Mouse (Mus musculus): ENCODE measurements around the gene Ddx27.

Ddx27 gene

DNA sequence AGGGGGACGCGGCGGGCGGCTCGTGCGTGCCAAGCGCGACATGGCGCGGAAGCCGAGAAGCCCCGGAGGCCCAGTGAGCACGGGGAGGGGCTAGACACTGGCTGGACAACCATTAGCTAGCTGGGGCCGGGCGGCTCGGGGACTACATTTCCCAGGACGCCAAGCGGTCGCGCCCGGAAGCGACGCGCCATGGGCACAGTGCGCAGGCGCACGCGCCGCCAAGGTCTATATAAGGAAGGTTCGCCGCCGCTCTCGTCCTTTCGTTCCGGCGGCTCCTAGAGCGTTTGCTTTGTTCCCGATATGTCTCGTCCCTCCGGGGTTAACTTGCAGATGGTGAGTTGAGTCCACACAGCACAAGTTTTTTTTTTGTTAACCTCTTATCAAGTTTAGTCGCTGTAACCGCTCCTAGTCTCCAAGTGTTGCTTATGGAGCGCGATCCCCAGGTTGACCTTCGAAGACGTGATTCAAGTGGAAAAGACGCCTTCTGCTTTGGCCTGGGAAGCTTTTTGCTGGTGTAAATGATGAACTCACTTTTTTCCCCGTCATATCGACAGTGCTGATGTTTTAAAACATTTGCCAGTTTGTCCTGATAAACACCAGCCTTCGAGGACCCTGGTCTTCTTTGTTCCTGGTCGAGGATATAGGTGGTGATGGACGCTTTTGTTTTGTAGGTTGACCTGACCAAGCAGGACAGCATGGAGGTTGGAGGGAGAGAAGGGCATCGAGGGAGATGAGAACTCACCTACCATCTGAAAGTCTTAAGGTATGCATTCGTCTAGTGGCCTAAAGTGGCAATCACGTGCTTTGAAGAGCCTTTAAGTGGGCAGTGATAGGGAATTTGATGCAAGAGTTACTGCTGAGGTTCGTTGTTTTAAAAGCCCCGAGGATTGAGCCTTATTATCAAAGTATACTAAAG, 48.2 kb downstream of the Ddx27 start, which contains the start of gene Znfx1:
Gene Znfx1, minus strand, starts transcription at position 51 of the 916 bp plus-strand sequence.
- DNase-seq (ENCODE audit: low read depth), result peak; percentile 97

- peak; percentile 49 for DNase-seq (ENCODE audit: low read depth)
These were observed 49.0 kb downstream of the Ddx27 start for GRCm38 (mm10) chr2:167063906-167064496.

GRCm38 (mm10) chr2:167064601-167065295, 49.8 kb downstream of the Ddx27 start:
- DNase-seq (ENCODE audit: low read depth), result no peak

GRCm38 (mm10) chr2:167066031-167066430, 51.0 kb downstream of the Ddx27 start:
- no peak for DNase-seq (ENCODE audit: low read depth)

GRCm38 (mm10) chr2:167066528-167067516, 51.8 kb downstream of the Ddx27 start:
- DNase-seq (ENCODE audit: low read depth), result no peak

- no peak for DNase-seq (ENCODE audit: low read depth)
These were observed 52.6 kb downstream of the Ddx27 start for GRCm38 (mm10) chr2:167067575-167067974.

DNA sequence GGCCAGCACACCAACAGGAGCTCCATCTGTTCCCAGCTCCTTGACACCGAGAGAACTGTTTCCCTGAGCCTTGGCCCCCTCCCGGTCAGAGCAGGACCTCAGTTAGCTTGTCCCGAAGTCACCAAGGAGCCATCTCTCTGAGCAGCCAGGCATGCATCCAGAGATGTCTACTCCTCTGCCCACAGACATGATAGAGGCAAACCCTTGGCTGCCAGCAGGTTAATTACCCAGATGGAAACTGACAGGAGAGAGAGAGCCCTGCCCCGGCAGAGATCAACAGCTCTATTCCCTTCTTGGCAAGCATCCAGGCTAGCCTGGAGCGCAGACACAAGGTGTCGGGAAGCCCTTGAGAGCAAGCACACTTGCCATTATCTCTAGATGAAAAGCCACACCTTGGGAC, 55.3 kb downstream of the Ddx27 start:
- no peak for DNase-seq (ENCODE audit: low read depth)

DNA sequence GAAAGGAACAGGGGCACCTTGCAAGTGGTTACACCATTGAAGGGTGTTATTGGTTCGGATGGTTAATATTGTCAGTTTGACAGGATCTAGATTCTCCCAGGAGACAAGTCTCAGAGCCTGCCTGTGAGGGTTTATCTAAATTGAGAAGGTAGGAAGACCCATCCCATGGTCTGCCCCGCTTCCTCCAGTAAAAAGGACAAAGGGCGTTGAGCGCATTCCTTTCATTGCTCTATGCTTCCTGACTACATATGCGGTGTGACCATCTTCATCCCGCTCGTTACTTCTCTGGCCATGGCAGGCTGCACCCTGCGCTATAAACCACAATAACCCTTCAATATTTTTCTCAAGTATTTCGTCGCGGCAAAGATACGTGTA, 56.3 kb downstream of the Ddx27 start:
- DNase-seq (ENCODE audit: low read depth), result no peak

GRCm38 (mm10) chr2:167071641-167072601, 56.9 kb downstream of the Ddx27 start:
- peak; percentile 98 for DNase-seq (ENCODE audit: low read depth)

DNA sequence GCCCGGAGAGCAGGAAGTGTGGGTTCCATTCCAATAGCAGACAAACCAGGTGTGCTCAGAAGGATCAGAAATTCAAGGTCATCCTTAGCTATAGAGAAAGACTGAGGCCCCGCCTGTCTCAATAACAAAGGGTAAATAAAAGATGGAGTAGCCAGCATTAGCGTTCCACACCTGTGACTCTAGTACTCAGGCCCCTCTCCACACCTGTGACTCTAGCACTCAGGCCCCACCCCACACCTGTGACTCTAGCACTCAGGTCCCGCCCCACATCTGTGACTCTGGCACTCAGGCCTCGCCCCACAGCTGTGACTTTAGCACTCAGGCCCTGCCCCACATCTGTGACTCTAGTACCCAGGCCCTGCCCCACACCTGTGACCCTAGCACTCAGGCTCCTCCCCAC, 59.6 kb downstream of the Ddx27 start:
- no peak for DNase-seq (ENCODE audit: low read depth)

- no peak for DNase-seq (ENCODE audit: low read depth)
These were observed 61.4 kb downstream of the Ddx27 start for GRCm38 (mm10) chr2:167076352-167076751.

- no peak for DNase-seq (ENCODE audit: low read depth)
These were observed 61.8 kb downstream of the Ddx27 start for GRCm38 (mm10) chr2:167076759-167077158.

DNA sequence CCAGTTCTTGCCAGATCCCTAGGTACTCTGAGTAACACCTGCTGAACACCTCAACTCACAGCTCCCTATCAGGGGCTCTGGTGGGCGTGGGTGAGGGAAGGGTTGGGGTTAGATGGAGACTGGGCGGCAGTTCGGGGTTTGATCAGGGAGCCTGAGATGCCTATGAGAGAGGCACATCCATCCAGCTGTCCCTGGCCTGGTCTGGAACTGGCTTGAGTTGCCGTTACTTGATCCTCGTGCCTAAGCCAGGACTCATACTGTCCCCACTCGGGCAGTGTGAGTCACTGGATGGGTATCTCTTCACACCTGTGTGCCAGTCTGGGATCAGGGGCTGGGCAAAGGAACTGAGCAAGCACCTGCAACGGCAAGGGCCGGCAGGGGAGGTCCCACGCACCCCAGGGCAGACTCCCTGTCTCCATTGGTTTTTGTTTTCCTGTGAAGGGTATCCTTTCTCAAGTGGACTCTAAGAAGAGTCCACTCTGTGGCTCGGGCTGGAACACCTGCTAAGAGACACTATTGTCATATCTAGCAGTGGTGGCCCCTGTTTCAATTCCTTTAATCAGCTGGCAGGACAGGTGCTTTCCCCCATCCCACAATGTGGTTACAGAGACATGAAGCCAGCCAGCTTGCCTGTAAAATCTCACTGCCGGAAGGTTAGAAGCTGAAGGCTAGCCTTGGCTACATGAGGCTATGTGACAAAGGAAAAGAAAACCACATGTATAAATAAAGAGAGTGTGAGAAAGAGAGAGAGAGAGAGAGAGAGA, 62.4 kb downstream of the Ddx27 start:
- DNase-seq (ENCODE audit: low read depth), result no peak

- no peak for DNase-seq (ENCODE audit: low read depth)
These were observed 63.5 kb downstream of the Ddx27 start for GRCm38 (mm10) chr2:167078486-167078885.

- DNase-seq (ENCODE audit: low read depth), result no peak
These were observed 64.0 kb downstream of the Ddx27 start for GRCm38 (mm10) chr2:167078931-167079495.

GRCm38 (mm10) chr2:167079535-167080257, 64.7 kb downstream of the Ddx27 start:
- DNase-seq (ENCODE audit: low read depth), result no peak

- no peak for DNase-seq (ENCODE audit: low read depth)
These were observed 65.4 kb downstream of the Ddx27 start for GRCm38 (mm10) chr2:167080387-167080786.

DNA sequence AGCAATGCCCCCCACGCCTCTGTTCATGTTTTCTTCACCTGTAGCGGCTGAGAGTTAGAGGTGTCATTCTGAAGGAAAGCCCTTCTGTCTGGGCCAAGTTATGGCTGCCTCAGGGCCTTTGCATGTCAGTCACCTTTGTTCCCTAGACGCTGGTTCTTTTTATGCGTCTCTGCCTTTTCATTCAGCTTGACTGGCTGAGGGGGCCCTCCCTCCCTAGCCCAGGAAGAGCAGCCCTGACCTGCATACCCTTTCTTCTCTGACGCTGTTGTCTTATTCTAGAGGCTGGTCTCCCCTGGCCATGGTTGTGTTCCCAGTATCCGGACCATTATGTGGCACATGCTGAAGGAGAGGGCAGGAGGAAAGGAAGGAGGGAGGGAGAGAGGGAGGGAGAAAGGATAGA, 66.1 kb downstream of the Ddx27 start:
- DNase-seq (ENCODE audit: low read depth), result no peak

- peak; percentile 67 for DNase-seq (ENCODE audit: low read depth)
These were observed 66.6 kb downstream of the Ddx27 start for GRCm38 (mm10) chr2:167081639-167082038.
